Mouse (Mus musculus) intestine, postnatal 0 days (tissue): ENCODE data around the gene Tgfb2. TPM values are rescaled to one million over a fixed set of nuclear protein-coding genes. Genes with fewer than 3 reads are reported as not detected.

Experiments used
- ATAC-seq: fragments of 200-750 bp; cut with Nextera tagmentation; 2 replicates; pipeline ENCODE4 v1.8.0; 2017; ENCODE audit warnings: mild to moderate bottlenecking, moderate TSS enrichment, moderate library complexity
- H3K27ac ChIP-seq: fragments of 300-500 bp; sonication (generic); 2 replicates; pipeline ENCODE4 v1.5.1; 2014; ENCODE audit warnings: mild to moderate bottlenecking, low read depth, low read length, moderate library complexity
- H3K27me3 ChIP-seq: fragments of 300-500 bp; sonication (generic); replicated peaks from 2 replicates; pipeline ENCODE4 v1.6.1; 2014; ENCODE audit warnings: low read length, mixed read lengths; ENCODE audit not compliant: control insufficient read depth, insufficient read depth
- H3K36me3 ChIP-seq: fragments of 300-500 bp; sonication (generic); 2 replicates; pipeline ENCODE4 v1.6.1; 2014; ENCODE audit warnings: mild to moderate bottlenecking, moderate library complexity; ENCODE audit not compliant: control insufficient read depth, insufficient read depth
- H3K4me1 ChIP-seq: fragments of 300-500 bp; sonication (generic); replicated peaks from 2 replicates; pipeline ENCODE4 v1.6.1; 2014; ENCODE audit warnings: antibody characterized with exemption, low read length, mixed read lengths; ENCODE audit not compliant: control insufficient read depth, insufficient read depth
- H3K4me2 ChIP-seq: fragments of 300-500 bp; sonication (generic); replicated peaks from 2 replicates; pipeline ENCODE4 v1.6.1; 2014; ENCODE audit warnings: low read depth, mild to moderate bottlenecking, moderate library complexity
- H3K4me3 ChIP-seq: fragments of 300-500 bp; sonication (generic); 2 replicates; pipeline ENCODE4 v1.5.1; 2014; ENCODE audit warnings: low read depth, low read length
- H3K9ac ChIP-seq: fragments of 300-500 bp; sonication (generic); 2 replicates; pipeline ENCODE4 v1.6.1; 2014; ENCODE audit warnings: mild to moderate bottlenecking, low read depth, low read length
- H3K9me3 ChIP-seq: fragments of 300-500 bp; sonication (generic); 2 replicates; pipeline ENCODE4 v1.6.1; 2016; ENCODE audit warnings: mixed run types; ENCODE audit not compliant: control insufficient read depth
- CTCF ChIP-seq: sonication (generic); IDR thresholded peaks from 2 replicates; pipeline ENCODE4 v1.5.1; 2016; ENCODE audit warnings: low read depth, mild to moderate bottlenecking, control low read depth, antibody characterized with exemption, moderate library complexity
- WGBS: fragments of 180-500 bp; shearing (Covaris S2); extraction: QIAGEN DNeasy Blood & Tissue Kit; methylation state at CpG from one replicate; pipeline ENCODE4 v1.1.7; 2014; 5-methylcytosine and 5-hydroxymethylcytosine counted together
- polyA plus RNA-seq: library from polyadenylated mRNA; unstranded; fragments of >200 nt; fragmentation: Nextera tagmentation; extraction: Ambion mirVana; gene quantifications from 2 replicates; pipeline ENCODE4 v1.2.1, GENCODE M21; 2015

Tgfb2 gene
- polyA plus RNA-seq, 1 experiment from 2014 or later: 7.1 TPM

DNA sequence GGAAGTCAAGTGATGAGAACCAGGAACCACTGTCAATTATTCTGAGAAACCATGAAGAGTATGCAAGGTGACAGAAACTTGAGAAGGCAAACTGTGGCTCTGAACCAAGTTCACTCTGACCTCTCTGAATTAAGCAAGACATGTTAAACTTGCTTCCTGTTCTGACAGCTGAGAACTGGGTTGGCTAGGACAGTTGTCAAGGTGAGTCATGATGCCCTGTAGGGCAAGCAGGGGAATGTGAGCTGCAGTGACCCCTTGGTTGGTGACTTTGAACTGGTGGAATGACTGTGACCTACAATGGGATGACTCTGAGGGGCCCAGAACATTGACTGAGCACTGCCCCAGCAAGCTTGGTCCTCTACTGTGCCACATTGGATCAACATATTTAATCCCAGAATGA, 121.9 kb downstream of the Tgfb2 start:
- no peaks in the 10 kb centered on the region for H3K9me3 ChIP-seq
- H3K27me3 ChIP-seq: no peaks in the 10 kb centered on the region
- H3K4me1 ChIP-seq: no peaks in the 10 kb centered on the region
- ATAC-seq: no peak
- no peak overlapping the region for H3K27ac ChIP-seq
- no peak overlapping the region for H3K4me2 ChIP-seq
- no peak for TF ChIP-seq CTCF
- no peak overlapping the region for H3K4me3 ChIP-seq
- no peaks in the 10 kb centered on the region for H3K36me3 ChIP-seq
- no peak overlapping the region for H3K9ac ChIP-seq

DNA sequence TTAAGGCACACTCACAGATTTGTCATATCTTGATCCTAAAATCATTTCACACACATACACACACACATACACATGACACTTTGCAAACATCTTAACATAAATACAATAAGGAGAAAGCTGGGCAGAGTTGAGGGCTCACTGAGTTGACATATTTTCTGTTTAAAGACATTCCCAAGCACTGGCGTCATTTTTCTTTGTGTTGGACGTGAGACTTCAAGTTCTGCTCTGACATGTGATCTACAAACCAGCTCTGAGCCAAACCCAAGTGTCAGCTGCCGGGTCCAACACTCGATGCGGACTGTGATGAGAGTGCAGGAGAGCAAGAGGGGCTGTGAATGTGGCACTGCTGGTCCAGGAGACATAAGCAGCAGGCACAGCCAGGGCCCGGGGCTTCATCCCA, 123.7 kb downstream of the Tgfb2 start:
- Histone ChIP-seq H3K27ac (no peak overlapping the region), H3K4me3 (no peak overlapping the region), H3K27me3 (no peaks in the 10 kb centered on the region), H3K4me1 (no peaks in the 10 kb centered on the region), H3K9me3 (no peaks in the 10 kb centered on the region), H3K9ac (no peak overlapping the region), H3K4me2 (no peak overlapping the region), H3K36me3 (no peaks in the 10 kb centered on the region)
- 76% methylated on average over 6 of the region's 6 CpGs for WGBS
- TF ChIP-seq CTCF: no peak
- ATAC-seq: no peak

DNA sequence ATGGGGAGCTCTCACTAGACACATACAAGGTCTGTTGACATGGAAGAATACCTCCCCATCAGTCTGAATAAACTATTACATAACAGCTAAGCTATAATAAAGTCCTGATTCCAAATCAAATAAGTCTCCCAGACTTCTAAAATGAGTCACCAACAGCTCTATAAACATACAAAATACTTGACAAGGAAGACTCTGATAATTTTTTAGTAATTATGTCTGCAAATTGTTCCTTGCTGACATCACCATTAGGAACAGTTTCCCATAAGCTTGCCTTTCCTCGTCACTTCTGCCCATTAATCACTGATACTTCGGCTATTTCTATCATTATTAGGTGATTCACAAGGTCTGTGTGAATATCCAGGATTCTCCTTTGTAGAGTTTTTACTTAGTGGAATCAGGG, 124.1 kb downstream of the Tgfb2 start:
- no peaks in the 10 kb centered on the region for H3K27me3 ChIP-seq
- 59% methylated on average over 2 of the region's 2 CpGs for WGBS
- TF ChIP-seq CTCF: no peak
- no peaks in the 10 kb centered on the region for H3K36me3 ChIP-seq
- no peak overlapping the region for H3K27ac ChIP-seq
- H3K9ac ChIP-seq: no peak overlapping the region
- no peaks in the 10 kb centered on the region for H3K9me3 ChIP-seq
- no peak for ATAC-seq
- H3K4me2 ChIP-seq: no peak overlapping the region
- no peaks in the 10 kb centered on the region for H3K4me1 ChIP-seq
- H3K4me3 ChIP-seq: no peak overlapping the region

DNA sequence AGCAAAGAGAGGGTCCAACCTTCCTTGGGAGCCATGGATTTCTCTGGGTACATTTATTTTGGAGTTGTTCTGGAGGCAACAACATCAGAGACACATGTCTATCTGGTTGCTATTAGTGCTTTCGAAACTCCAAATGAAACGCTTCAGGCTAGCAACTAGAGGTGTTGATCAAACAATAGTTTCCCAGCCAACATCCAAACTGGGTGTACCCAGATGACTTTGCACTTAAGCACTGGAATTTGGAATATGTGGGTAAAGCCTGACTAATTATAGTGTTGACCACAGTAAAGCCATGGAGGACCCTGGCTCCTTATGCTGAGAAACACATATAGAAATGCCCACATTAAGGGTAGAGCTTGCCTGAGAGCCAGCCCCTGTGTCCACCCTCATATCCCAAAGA, 124.7 kb downstream of the Tgfb2 start:
- WGBS: 64% methylated on average over 2 of the region's 2 CpGs
- ATAC-seq: no peak
- no peak for TF ChIP-seq CTCF

DNA sequence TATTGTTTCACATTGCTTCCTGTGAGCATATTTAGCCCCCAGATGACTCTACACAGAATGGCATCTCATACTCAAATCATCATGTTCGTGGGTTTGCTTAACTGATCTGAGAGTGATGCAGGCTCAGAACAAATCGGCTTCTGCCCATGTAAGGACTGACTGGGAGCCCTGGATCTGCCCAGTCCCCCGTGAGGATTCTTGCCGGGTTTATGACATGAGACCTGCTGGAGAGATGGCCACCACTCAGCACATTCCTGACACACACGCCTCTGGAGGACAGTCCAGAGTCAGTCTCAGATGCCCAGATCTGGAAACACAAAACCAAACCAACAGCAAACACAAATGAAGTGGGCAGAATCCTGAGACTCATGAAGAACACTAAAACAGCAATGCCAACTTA, 128.5 kb downstream of the Tgfb2 start:
- Histone ChIP-seq H3K4me2 (no peak overlapping the region), H3K36me3 (no peaks in the 10 kb centered on the region), H3K9ac (no peak overlapping the region), H3K9me3 (no peaks in the 10 kb centered on the region), H3K4me1 (no peaks in the 10 kb centered on the region), H3K27me3 (no peaks in the 10 kb centered on the region), H3K4me3 (no peak overlapping the region), H3K27ac (no peak overlapping the region)
- no peak for ATAC-seq
- no peak for TF ChIP-seq CTCF
- 79% methylated on average over 5 of the region's 5 CpGs for WGBS

More for the DNA sequence above, 124.7 kb downstream of the Tgfb2 start:
- Histone ChIP-seq H3K4me1 (no peaks in the 10 kb centered on the region), H3K4me3 (no peak overlapping the region), H3K4me2 (no peak overlapping the region), H3K9ac (no peak overlapping the region), H3K27me3 (no peaks in the 10 kb centered on the region), H3K27ac (no peak overlapping the region), H3K36me3 (no peaks in the 10 kb centered on the region), H3K9me3 (no peaks in the 10 kb centered on the region)

DNA sequence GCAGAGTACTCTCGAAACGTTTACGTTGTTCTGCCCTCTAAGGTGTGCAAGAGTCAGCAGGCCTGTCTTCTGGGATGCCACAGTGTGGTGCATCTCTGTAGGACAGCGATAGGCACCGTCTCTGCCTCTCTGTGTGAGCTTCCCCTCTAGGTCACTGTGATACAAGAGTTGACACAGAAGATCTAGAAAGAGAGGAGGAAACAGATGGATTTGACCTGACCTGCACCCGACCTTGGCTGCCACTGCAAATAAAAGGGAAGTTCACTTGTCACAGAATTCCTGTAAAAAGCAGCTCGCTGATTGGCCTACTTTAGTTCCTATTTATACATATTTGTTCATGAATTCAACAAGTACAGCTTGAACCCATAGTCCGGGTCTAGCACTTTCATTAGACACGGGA, 130.2 kb downstream of the Tgfb2 start:
- Histone ChIP-seq H3K4me1 (no peaks in the 10 kb centered on the region), H3K9me3 (no peaks in the 10 kb centered on the region), H3K4me3 (no peak overlapping the region), H3K4me2 (no peak overlapping the region), H3K27me3 (no peaks in the 10 kb centered on the region), H3K36me3 (no peaks in the 10 kb centered on the region), H3K27ac (no peak overlapping the region), H3K9ac (no peak overlapping the region)
- 68% methylated on average over 9 of the region's 9 CpGs for WGBS
- ATAC-seq: no peak
- TF ChIP-seq CTCF: no peak

DNA sequence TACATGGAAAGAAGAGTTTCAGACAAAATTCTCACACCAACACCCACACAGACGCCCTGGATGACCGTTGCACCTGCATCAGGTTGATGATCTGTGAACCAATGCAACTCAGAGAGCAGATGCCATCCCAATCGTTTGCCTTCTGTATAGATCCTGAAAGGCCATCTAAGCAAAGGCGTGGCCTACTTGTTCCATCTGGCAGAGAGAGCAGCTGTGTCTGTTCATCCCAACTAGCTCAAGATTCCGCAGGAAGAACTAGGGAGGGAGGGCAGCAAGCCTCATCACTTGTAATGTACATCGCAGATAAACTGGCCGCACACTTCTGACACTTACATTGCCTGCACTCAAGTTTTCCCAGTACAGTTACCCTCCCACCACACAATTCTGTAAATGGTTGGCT, 130.7 kb downstream of the Tgfb2 start:
- Histone ChIP-seq H3K4me1 (no peaks in the 10 kb centered on the region), H3K4me2 (no peak overlapping the region), H3K36me3 (no peaks in the 10 kb centered on the region), H3K9ac (no peak overlapping the region), H3K4me3 (no peak overlapping the region), H3K9me3 (no peaks in the 10 kb centered on the region), H3K27ac (no peak overlapping the region), H3K27me3 (no peaks in the 10 kb centered on the region)
- no peak for TF ChIP-seq CTCF
- ATAC-seq: no peak
- WGBS: 74% methylated on average over 7 of the region's 7 CpGs

Other genes starting within 250 kb of the Tgfb2 start
- gene Rrp15, start 43.4 kb upstream of the Tgfb2 start, polyA plus RNA-seq: 21.9 and 23.0 TPM in 2 replicates